In the genomic region with DNA sequence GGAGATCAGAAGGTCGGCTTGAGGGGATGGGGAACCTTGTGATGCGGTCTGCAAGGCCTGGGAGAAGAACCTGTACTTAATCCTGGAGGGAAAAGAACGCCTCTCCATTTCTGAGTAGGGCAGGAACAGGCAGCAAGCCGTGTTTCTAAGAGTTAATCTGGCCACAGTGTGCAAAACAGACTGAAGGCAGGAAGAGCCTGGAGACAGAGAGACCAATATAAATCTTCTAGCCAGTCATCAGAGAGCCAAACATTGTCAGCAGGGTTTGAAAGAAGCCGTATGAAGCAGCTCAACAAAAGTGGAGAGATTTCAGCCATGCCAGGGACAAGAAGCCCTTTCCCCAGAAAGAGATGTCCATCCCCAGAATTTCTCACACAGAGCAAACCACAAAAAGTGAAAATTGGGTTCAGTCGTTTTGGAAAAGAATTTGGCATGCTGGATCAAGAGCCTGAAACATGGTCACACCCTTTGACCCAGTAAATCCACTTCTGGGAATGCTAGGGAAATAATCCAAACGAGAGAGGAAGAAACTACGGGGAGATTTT, we compare ENCODE assay signal across 20 mouse cellular contexts. TPM values are rescaled to one million over a fixed set of nuclear protein-coding genes. Genes with fewer than 3 reads are reported as not detected.
"Had no signal": no experiment of that assay in that cellular context is flagged by ENCODE, and none has a peak within 500 bp of the region (broad histone marks: within the 10 kb centered on the region; RNA-seq: fewer than 3 reads in every experiment).

No protein-coding gene starts in this region.

- DNase-seq: kidney, adult 11 months; kidney, postnatal 25 days; layer of hippocampus, adult 9-11 months; layer of hippocampus, postnatal 36 days; lung, embryonic 14.5 days; lung, postnatal 10 days; right cerebral cortex, postnatal 4 days; thymus, postnatal 36 days had no signal

- H3K4me1 ChIP-seq: liver, embryonic 12.5 days; midbrain, embryonic 12.5 days had no signal

- ATAC-seq: liver, embryonic 12.5 days had no signal

- H3K36me3 ChIP-seq: limb, embryonic 15.5 days; liver, embryonic 12.5 days; midbrain, embryonic 12.5 days had no signal

- H3K4me3 ChIP-seq: limb, embryonic 15.5 days; liver, embryonic 12.5 days; megakaryocyte, embryonic 14.5 days; midbrain, embryonic 12.5 days had no signal

- H3K9ac ChIP-seq: limb, embryonic 15.5 days; liver, embryonic 12.5 days; lung, embryonic 14.5 days; midbrain, embryonic 12.5 days had no signal

- H3K27ac ChIP-seq: limb, embryonic 15.5 days; liver, embryonic 12.5 days; macrophage; midbrain, embryonic 12.5 days had no signal

- H3K4me2 ChIP-seq: limb, embryonic 15.5 days; liver, embryonic 12.5 days; lung, embryonic 14.5 days; midbrain, embryonic 12.5 days had no signal

- H3K9me3 ChIP-seq: limb, embryonic 15.5 days; liver, embryonic 12.5 days; midbrain, embryonic 12.5 days had no signal

RNA-seq across cellular contexts. Expression of gene Nkx2-3, which starts 39.2 kb away (rescaled TPM):
- total RNA-seq: layer of hippocampus, adult 18-20 months; layer of hippocampus, postnatal 36 days; left cerebral cortex, adult 8-10 months; left cerebral cortex, postnatal 25 days; neutrophil, adult 5-6 weeks had no signal
- polyA plus RNA-seq: limb, embryonic 11.5 days; limb, embryonic 15.5 days; lung, embryonic 14.5 days; macrophage; midbrain, postnatal 0 days; thymus, postnatal 0 days had no signal
